Mouse (Mus musculus) gastrocnemius, postnatal 36 days (tissue): ENCODE measurements around the gene Atl3. TPM values are rescaled to one million over a fixed set of nuclear protein-coding genes. Genes with fewer than 3 reads are reported as not detected.
A peak's percentile ranks its signal among the peaks of the same experiment; 100 is the strongest.
"Not testable (repeated sequence)": the region's sequence is repeated elsewhere in the genome, so short reads cannot be mapped to it uniquely, and the experiment has no call there.

ENCODE experiments used
- DNase-seq, 2 experiments: peaks; one replicate each; pipeline ENCODE4 v3.0.0; 2022
- intact Hi-C: fragments of 180-260 bp; cut with DNase I; formaldehyde crosslinking; loops from one replicate; pipeline ENCODE4 v1.15.1; 2025
- total RNA-seq, 2 experiments: library from RNA; stranded (reverse); gene quantifications; 2 replicates each; pipeline ENCODE4 v1.2.3; 2021

Gene Atl3
- total RNA-seq, 2 experiments from 2014 or later, result 7.3 to 8.7 TPM

GRCm38 (mm10) chr19:7495221-7496038, 1.6 kb downstream of the Atl3 start:
- intact Hi-C loops, result no loop called here
- no peak for DNase-seq

GRCm38 (mm10) chr19:7496070-7496469, 2.2 kb downstream of the Atl3 start:
- DNase-seq, intact Hi-C loops: not testable (repeated sequence)

GRCm38 (mm10) chr19:7498816-7499215, 5.0 kb downstream of the Atl3 start:
- no peak for DNase-seq
- intact Hi-C loops, result no loop called here

- DNase-seq, result no peak
- intact Hi-C loops, result no loop called here
Measured at GRCm38 (mm10) chr19:7500701-7501100, 6.9 kb downstream of the Atl3 start.

GRCm38 (mm10) chr19:7502432-7502831, 8.6 kb downstream of the Atl3 start:
- DNase-seq, result no peak
- intact Hi-C loops, result no loop called here

- intact Hi-C loops, result no loop called here
- DNase-seq, result no peak
Measured at GRCm38 (mm10) chr19:7506321-7506720, 12.5 kb downstream of the Atl3 start.

- no peak for DNase-seq
- intact Hi-C loops, result no loop called here
Measured at GRCm38 (mm10) chr19:7508026-7508425, 14.2 kb downstream of the Atl3 start.

- DNase-seq, result no peak
- intact Hi-C loops, result no loop called here
Measured at GRCm38 (mm10) chr19:7516437-7516836, 22.6 kb downstream of the Atl3 start.

GRCm38 (mm10) chr19:7521619-7522018, 27.8 kb downstream of the Atl3 start:
- no peak for DNase-seq
- intact Hi-C loops, result no loop called here

- no peak for DNase-seq
- intact Hi-C loops, result no loop called here
Measured at GRCm38 (mm10) chr19:7522856-7523255, 29.0 kb downstream of the Atl3 start.

- DNase-seq, result no peak
- intact Hi-C loops, result no loop called here
Measured at GRCm38 (mm10) chr19:7523292-7523691, 29.5 kb downstream of the Atl3 start.

GRCm38 (mm10) chr19:7523781-7524180, 29.9 kb downstream of the Atl3 start:
- intact Hi-C loops, result no loop called here
- DNase-seq, result no peak

GRCm38 (mm10) chr19:7524879-7525278, 31.0 kb downstream of the Atl3 start:
- DNase-seq, result no peak
- intact Hi-C loops, result no loop called here

- intact Hi-C loops, result loop anchor here (1.0 to 2.0 kb wide), 2 partner anchors 66 to 88 kb away; no protein-coding TSS in a partner anchor
- peak; percentile 18 to 37 for DNase-seq
Measured at GRCm38 (mm10) chr19:7528639-7529428, 35.0 kb downstream of the Atl3 start.

- DNase-seq, result no peak
- intact Hi-C loops, result no loop called here
Measured at GRCm38 (mm10) chr19:7531906-7532305, 38.1 kb downstream of the Atl3 start.

- intact Hi-C loops, result no loop called here
- no peak for DNase-seq
Measured at GRCm38 (mm10) chr19:7533891-7534290, 40.1 kb downstream of the Atl3 start.

- intact Hi-C loops, result no loop called here
Measured at GRCm38 (mm10) chr19:7548924-7549323, 55.1 kb downstream of the Atl3 start.

GRCm38 (mm10) chr19:7551550-7552300, 57.9 kb downstream of the Atl3 start:
- intact Hi-C loops, result no loop called here
- DNase-seq, result no peak

More at GRCm38 (mm10) chr19:7548924-7549323, 55.1 kb downstream of the Atl3 start:
- DNase-seq, result no peak

GRCm38 (mm10) chr19:7552301-7552673, 58.4 kb downstream of the Atl3 start:
- DNase-seq, result no peak
- intact Hi-C loops, result no loop called here

- intact Hi-C loops, result no loop called here
- DNase-seq, result no peak
Measured at GRCm38 (mm10) chr19:7553441-7553840, 59.6 kb downstream of the Atl3 start.

- DNase-seq, result no peak
- intact Hi-C loops, result no loop called here
Measured at GRCm38 (mm10) chr19:7554881-7555280, 61.0 kb downstream of the Atl3 start.
